Comparison of ENCODE assay signal across 21 mouse cellular contexts in the genomic region with DNA sequence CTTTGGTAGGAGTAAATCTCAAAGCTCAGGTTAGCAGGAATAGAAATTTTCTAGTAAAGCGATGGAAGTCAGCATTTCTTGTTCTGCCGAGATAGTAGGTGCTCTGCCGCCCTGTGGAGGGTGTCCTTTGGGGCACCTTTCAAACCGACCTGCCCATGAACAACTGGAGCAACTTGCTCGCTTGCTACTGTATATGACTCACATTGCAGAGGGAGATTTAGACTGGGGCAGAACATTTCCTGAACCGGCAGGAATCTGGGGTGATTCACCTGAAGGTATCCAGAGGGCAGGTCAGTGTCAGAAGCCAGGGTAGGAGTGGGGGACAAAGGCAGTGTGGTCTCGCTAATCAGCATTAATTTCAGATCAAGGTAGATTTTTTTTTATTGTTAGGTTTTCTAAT. TPM values are rescaled to one million over a fixed set of nuclear protein-coding genes. Genes with fewer than 3 reads are reported as not detected.
A peak's percentile ranks its signal among the peaks of the same experiment; 100 is the strongest.
DNase-seq lines count a peak whose midpoint lies in the region; ATAC-seq lines count a peak whose summit lies in the region.
"Had no signal": no experiment of that assay in that cellular context is flagged by ENCODE, and none has a peak within 500 bp of the region (broad histone marks: within the 10 kb centered on the region; RNA-seq: fewer than 3 reads in every experiment).

A gene (minus strand): TSS at position 167 of the 400 bp plus-strand sequence.

- 83% methylated on average over 7 of the region's 7 CpGs for WGBS in heart, embryonic 10.5 days
- 78% methylated on average over 7 of the region's 7 CpGs for WGBS in stomach, embryonic 14.5 days
- 89% methylated on average over 7 of the region's 7 CpGs for WGBS in hindbrain, embryonic 10.5 days

- no peaks in the 10 kb centered on the region for H3K4me1 ChIP-seq in heart, embryonic 10.5 days
- no peaks in the 10 kb centered on the region for H3K4me1 ChIP-seq in stomach, embryonic 14.5 days (ENCODE audit: control insufficient read depth, insufficient read depth, low read length)
- no peaks in the 10 kb centered on the region for H3K4me1 ChIP-seq in hindbrain, embryonic 10.5 days (replicated peaks)
- H3K4me1 ChIP-seq: forebrain, embryonic 13.5 days; heart, embryonic 13.5 days; hindbrain, embryonic 12.5 days had no signal

- no peak within 1 kb of the TSS for H3K4me2 ChIP-seq in stomach, embryonic 14.5 days (replicated peaks; ENCODE audit: low read depth, low read length)
- H3K4me2 ChIP-seq: forebrain, embryonic 13.5 days; heart, embryonic 13.5 days; hindbrain, embryonic 12.5 days had no signal

- no peaks in the 10 kb centered on the region for H3K27me3 ChIP-seq in heart, embryonic 10.5 days (ENCODE audit: insufficient read depth, poor library complexity, severe bottlenecking)
- no peaks in the 10 kb centered on the region for H3K27me3 ChIP-seq in stomach, embryonic 14.5 days (ENCODE audit: control insufficient read depth, insufficient read depth, low read length)
- no peaks in the 10 kb centered on the region for H3K27me3 ChIP-seq in hindbrain, embryonic 10.5 days (ENCODE audit: insufficient read depth, poor library complexity, severe bottlenecking)
- H3K27me3 ChIP-seq: forebrain, embryonic 13.5 days; heart, embryonic 13.5 days; hindbrain, embryonic 12.5 days had no signal

- H3K36me3 ChIP-seq in heart, embryonic 10.5 days: no peaks in the 10 kb centered on the region
- no peaks in the 10 kb centered on the region for H3K36me3 ChIP-seq in stomach, embryonic 14.5 days (ENCODE audit: control insufficient read depth, insufficient read depth, low read length)
- no peaks in the 10 kb centered on the region for H3K36me3 ChIP-seq in hindbrain, embryonic 10.5 days
- H3K36me3 ChIP-seq: heart, embryonic 13.5 days; hindbrain, embryonic 12.5 days had no signal

- H3K4me3 ChIP-seq in heart, embryonic 10.5 days: no peak within 1 kb of the TSS
- H3K4me3 ChIP-seq in stomach, embryonic 14.5 days (ENCODE audit: low read depth, low read length): no peak within 1 kb of the TSS
- H3K4me3 ChIP-seq in hindbrain, embryonic 10.5 days: no peak within 1 kb of the TSS
- H3K4me3 ChIP-seq: forebrain, embryonic 13.5 days; heart, embryonic 13.5 days; hindbrain, embryonic 12.5 days had no signal

- H3K27ac ChIP-seq in heart, embryonic 10.5 days: no peak within 1 kb of the TSS
- peak within 1 kb of the TSS; percentile 15; the same call in 1 of the 2 replicates for H3K27ac ChIP-seq in stomach, embryonic 14.5 days (ENCODE audit: low read length)
- no peak within 1 kb of the TSS for H3K27ac ChIP-seq in hindbrain, embryonic 10.5 days
- H3K27ac ChIP-seq: forebrain, embryonic 13.5 days; heart, embryonic 13.5 days; hindbrain, embryonic 12.5 days had no signal

- no peak within 1 kb of the TSS for H3K9ac ChIP-seq in stomach, embryonic 14.5 days (replicated peaks; ENCODE audit: low read depth, low read length)
- H3K9ac ChIP-seq: forebrain, embryonic 13.5 days; forebrain, postnatal 0 days; heart, embryonic 13.5 days; hindbrain, embryonic 12.5 days had no signal

- ATAC-seq in stomach, embryonic 14.5 days (ENCODE audit: insufficient number of reproducible peaks, insufficient read depth, low FRiP score, low read depth): no peak
- ATAC-seq: activated CD4-positive, CD25-positive, alpha-beta regulatory T cell, adult 4 months; forebrain, embryonic 13.5 days; forebrain, postnatal 0 days; hindbrain, embryonic 16.5 days had no signal

- no peaks in the 10 kb centered on the region for H3K9me3 ChIP-seq in heart, embryonic 10.5 days
- no peaks in the 10 kb centered on the region for H3K9me3 ChIP-seq in stomach, embryonic 14.5 days (ENCODE audit: control insufficient read depth, low read depth, low read length)
- H3K9me3 ChIP-seq in hindbrain, embryonic 10.5 days: no peaks in the 10 kb centered on the region
- H3K9me3 ChIP-seq: forebrain, embryonic 13.5 days; heart, embryonic 13.5 days; hindbrain, embryonic 12.5 days had no signal

- peak; percentile 68 for DNase-seq in heart, adult 11 months
- no peak for DNase-seq in heart, embryonic 10.5 days (ENCODE audit: low spot score)
- no peak for DNase-seq in urinary bladder, adult 2 months (ENCODE audit: low spot score)
- DNase-seq in urinary bladder, postnatal 10 days (ENCODE audit: low spot score): no peak
- peak; percentile 26 for DNase-seq in urinary bladder, postnatal 25 days (ENCODE audit: low spot score)
- no peak for DNase-seq in lung, postnatal 14 days
- no peak for DNase-seq in hindbrain, embryonic 10.5 days (ENCODE audit: low spot score)
- DNase-seq: adrenal gland, postnatal 14 days; cerebellum, adult 18-20 months; cerebellum, postnatal 10 days; forebrain, postnatal 0 days; gastrocnemius, postnatal 14 days; heart, postnatal 36 days had no signal

RNA-seq across cellular contexts. Expression of the gene that starts here (rescaled TPM):
- 0.18 TPM in 1 of 2 replicates, not detected in the other for polyA plus RNA-seq in heart, embryonic 10.5 days (2016; fragmentation: Nextera tagmentation; extraction: Ambion mirVana)
- polyA plus RNA-seq in urinary bladder, adult 2 months (2012; rRNA removed): 13.8 and 20.4 TPM in 2 replicates
- polyA plus RNA-seq in stomach, embryonic 14.5 days (2014; fragmentation: Nextera tagmentation; extraction: Ambion mirVana): 5.7 and 9.5 TPM in 2 replicates
- polyA plus RNA-seq in hindbrain, embryonic 10.5 days (2016; fragmentation: Nextera tagmentation; extraction: Ambion mirVana): 0.26 and 0.31 TPM in 2 replicates
- polyA plus RNA-seq: activated CD4-positive, CD25-positive, alpha-beta regulatory T cell, adult 4 months; C2C12; forebrain, postnatal 0 days; heart, embryonic 13.5 days; heart, postnatal 0 days; hindbrain, embryonic 12.5 days had no signal

Comparison
In these comparisons a context has a peak if more than half of its experiments do, and no peak if none do; other contexts are left out.
1. DNase-seq: peak in heart, adult 11 months (single experiment) and urinary bladder, postnatal 25 days (single experiment); none in heart, embryonic 10.5 days (single experiment), urinary bladder, adult 2 months (single experiment), urinary bladder, postnatal 10 days (single experiment), lung, postnatal 14 days (single experiment) and hindbrain, embryonic 10.5 days (single experiment).